Mouse (Mus musculus) CH12.LX (cell line): ENCODE data around the gene Gm14085. TPM values are rescaled to one million over a fixed set of nuclear protein-coding genes. Genes with fewer than 3 reads are reported as not detected.

Experiments
- DNase-seq: peaks from one replicate; pipeline ENCODE4 v3.0.0-alpha.2; 2013; ENCODE audit errors: extremely low read depth
- H3K27ac ChIP-seq: 2 replicates; pipeline ENCODE4 v1.5.1; 2012; ENCODE audit warnings: low read depth, mild to moderate bottlenecking, control low read depth, moderate library complexity; ENCODE audit not compliant: insufficient read depth
- H3K27me3 ChIP-seq: replicated peaks from 2 replicates; pipeline ENCODE3; 2012; ENCODE audit warnings: inconsistent platforms
- H3K36me3 ChIP-seq, 2 experiments: replicated peaks in 1 of 2; 2 replicates each; pipeline versions ENCODE3 to v1.6.1; 2012; ENCODE audit warnings: inconsistent platforms in 1 of 2, low read length in 1 of 2, mild to moderate bottlenecking in 1 of 2, mixed read lengths in 1 of 2, moderate library complexity in 1 of 2; ENCODE audit not compliant: control insufficient read depth in 1 of 2, insufficient read depth in 1 of 2
- H3K4me1 ChIP-seq, 2 experiments: 2 replicates each; pipeline ENCODE4 v1.6.1; 2012; ENCODE audit warnings: inconsistent platforms in 1 of 2, moderate library complexity in 1 of 2; ENCODE audit not compliant: insufficient read depth in 2 of 2, control insufficient read depth in 1 of 2
- H3K4me2 ChIP-seq: 2 replicates; pipeline ENCODE4 v1.6.1; 2012; ENCODE audit warnings: low read depth, mild to moderate bottlenecking, control low read depth; ENCODE audit not compliant: poor library complexity, insufficient read depth, severe bottlenecking
- H3K4me3 ChIP-seq, 3 experiments: fragments of 150-350 bp in 1 of 3; sonication (generic) in 1 of 3; replicated peaks in 1 of 3; 2 replicates each; pipeline versions ENCODE3 to v1.5.1; 2011 to 2012; ENCODE audit warnings: low read depth in 2 of 3, low read length in 2 of 3, mild to moderate bottlenecking in 2 of 3, moderate library complexity in 2 of 3, control low read depth in 1 of 3, improper control_type of control experiment in 1 of 3, inconsistent platforms in 1 of 3, mixed read lengths in 1 of 3; ENCODE audit not compliant: poor library complexity in 1 of 3
- H3K79me2 ChIP-seq: replicated peaks from 2 replicates; pipeline ENCODE4 v1.6.1; 2012; ENCODE audit warnings: mild to moderate bottlenecking, moderate library complexity; ENCODE audit not compliant: control insufficient read depth, poor library complexity, insufficient read depth, severe bottlenecking; ENCODE audit errors: extremely low read depth
- H3K9ac ChIP-seq: 2 replicates; pipeline ENCODE4 v1.6.1; 2012; ENCODE audit warnings: low read depth, mild to moderate bottlenecking, control low read depth, moderate library complexity; ENCODE audit not compliant: insufficient read depth
- H3K9me3 ChIP-seq: replicated peaks from 2 replicates; pipeline ENCODE3; 2012; ENCODE audit warnings: low read length, inconsistent platforms, mixed read lengths
- CHD1 ChIP-seq: IDR thresholded peaks from 2 replicates; pipeline ENCODE4 v1.6.1; 2012; ENCODE audit warnings: low read depth, low read length, improper control_type of control experiment, inconsistent platforms
- CHD2 ChIP-seq: IDR thresholded peaks from 2 replicates; pipeline ENCODE4 v1.6.1; 2011; ENCODE audit warnings: low read length, improper control_type of control experiment
- CTCF ChIP-seq, 2 experiments: IDR thresholded peaks in 1 of 2; conservative IDR thresholded peaks in 1 of 2; 2 replicates each; pipeline ENCODE4 v1.5.1; 2011 to 2012; ENCODE audit warnings: low read depth in 2 of 2, low read length in 2 of 2, improper control_type of control experiment in 1 of 2, inconsistent platforms in 1 of 2, mild to moderate bottlenecking in 1 of 2, moderate library complexity in 1 of 2
- ELF1 ChIP-seq: IDR thresholded peaks from 2 replicates; pipeline ENCODE4 v1.6.1; 2014; ENCODE audit warnings: low read depth, mild to moderate bottlenecking, inconsistent platforms, low read length, improper control_type of control experiment
- EP300 ChIP-seq: IDR thresholded peaks from 2 replicates; pipeline ENCODE4 v1.6.1; 2011; ENCODE audit warnings: low read length, improper control_type of control experiment
- ETS1 ChIP-seq: conservative IDR thresholded peaks from 2 replicates; pipeline ENCODE4 v1.6.1; 2012; ENCODE audit warnings: low read depth, mild to moderate bottlenecking, inconsistent platforms, low read length, improper control_type of control experiment, moderate library complexity
- HCFC1 ChIP-seq: IDR thresholded peaks from 2 replicates; pipeline ENCODE4 v1.6.1; 2012; ENCODE audit warnings: low read depth, mild to moderate bottlenecking, inconsistent platforms, low read length, improper control_type of control experiment
- IRF4 ChIP-seq: IDR thresholded peaks from 2 replicates; pipeline ENCODE4 v1.6.1; 2014; ENCODE audit warnings: low read depth, mild to moderate bottlenecking, inconsistent platforms, low read length, improper control_type of control experiment
- JUN ChIP-seq: IDR thresholded peaks from 2 replicates; pipeline ENCODE4 v1.6.1; 2011; ENCODE audit warnings: low read depth, mild to moderate bottlenecking, low read length, improper control_type of control experiment, moderate library complexity; ENCODE audit not compliant: insufficient read depth
- JUND ChIP-seq: conservative IDR thresholded peaks from 2 replicates; pipeline ENCODE4 v1.6.1; 2011; ENCODE audit warnings: low read depth, low read length, improper control_type of control experiment
- MAFK ChIP-seq: IDR thresholded peaks from 2 replicates; pipeline ENCODE4 v1.6.1; 2011; ENCODE audit warnings: low read length, improper control_type of control experiment; ENCODE audit not compliant: insufficient replicate concordance
- MAX ChIP-seq: IDR thresholded peaks from 2 replicates; pipeline ENCODE4 v1.6.1; 2011; ENCODE audit warnings: low read length, improper control_type of control experiment
- MEF2A ChIP-seq: IDR thresholded peaks from 2 replicates; pipeline ENCODE4 v1.6.1; 2014; ENCODE audit warnings: low read depth, mild to moderate bottlenecking, inconsistent platforms, low read length, improper control_type of control experiment, borderline replicate concordance
- NELFE ChIP-seq: IDR thresholded peaks from 2 replicates; pipeline ENCODE4 v1.6.1; 2011; ENCODE audit warnings: low read depth, low read length, improper control_type of control experiment
- NRF1 ChIP-seq: IDR thresholded peaks from 2 replicates; pipeline ENCODE4 v1.6.1; 2014; ENCODE audit warnings: low read depth, mild to moderate bottlenecking, inconsistent platforms, low read length, improper control_type of control experiment, moderate library complexity
- POLR2A ChIP-seq: IDR thresholded peaks from 2 replicates; pipeline ENCODE4 v1.6.1; 2011; ENCODE audit warnings: low read depth, mild to moderate bottlenecking, improper control_type of control experiment, low read length
- RAD21 ChIP-seq: IDR thresholded peaks from 2 replicates; pipeline ENCODE4 v1.6.1; 2011; ENCODE audit warnings: low read depth, mild to moderate bottlenecking, low read length, improper control_type of control experiment, moderate library complexity
- RCOR1 ChIP-seq: conservative IDR thresholded peaks from 2 replicates; pipeline ENCODE4 v1.6.1; 2012; ENCODE audit warnings: low read depth, mild to moderate bottlenecking, inconsistent platforms, low read length, improper control_type of control experiment
- SIN3A ChIP-seq: IDR thresholded peaks from 2 replicates; pipeline ENCODE4 v1.6.1; 2012; ENCODE audit warnings: low read length, improper control_type of control experiment, inconsistent platforms
- SMC3 ChIP-seq: IDR thresholded peaks from 2 replicates; pipeline ENCODE4 v1.6.1; 2011; ENCODE audit warnings: low read depth, low read length, improper control_type of control experiment
- TBP ChIP-seq: conservative IDR thresholded peaks from 2 replicates; pipeline ENCODE4 v1.6.1; 2011; ENCODE audit warnings: low read depth, low read length, improper control_type of control experiment
- TCF12 ChIP-seq: IDR thresholded peaks from 2 replicates; pipeline ENCODE4 v1.6.1; 2014; ENCODE audit warnings: low read depth, mild to moderate bottlenecking, inconsistent platforms, low read length, improper control_type of control experiment
- UBTF ChIP-seq: IDR thresholded peaks from 2 replicates; pipeline ENCODE4 v1.6.1; 2012; ENCODE audit warnings: low read depth, mild to moderate bottlenecking, inconsistent platforms, low read length, improper control_type of control experiment, moderate library complexity
- USF1 ChIP-seq: IDR thresholded peaks from 2 replicates; pipeline ENCODE4 v1.6.1; 2014; ENCODE audit warnings: low read depth, mild to moderate bottlenecking, inconsistent platforms, low read length, improper control_type of control experiment
- USF2 ChIP-seq: conservative IDR thresholded peaks from 2 replicates; pipeline ENCODE4 v1.6.1; 2011; ENCODE audit warnings: low read depth, low read length, improper control_type of control experiment
- ZC3H11A ChIP-seq: IDR thresholded peaks from 2 replicates; pipeline ENCODE4 v1.6.1; 2012; ENCODE audit warnings: low read depth, mild to moderate bottlenecking, inconsistent platforms, low read length, improper control_type of control experiment
- ZKSCAN1 ChIP-seq: IDR thresholded peaks from 2 replicates; pipeline ENCODE4 v1.6.1; 2012; ENCODE audit warnings: low read depth, inconsistent platforms, low read length, improper control_type of control experiment, borderline replicate concordance
- ZMIZ1 ChIP-seq: IDR thresholded peaks from 2 replicates; pipeline ENCODE4 v1.6.1; 2012; ENCODE audit warnings: low read depth, mild to moderate bottlenecking, inconsistent platforms, low read length, improper control_type of control experiment
- ZNF384 ChIP-seq: IDR thresholded peaks from 2 replicates; pipeline ENCODE4 v1.6.1; 2012; ENCODE audit warnings: low read depth, low read length, improper control_type of control experiment, inconsistent platforms
- dilution Hi-C: fragments of 300-500 bp; cut with MboI; formaldehyde crosslinking; loops from 2 replicates; pipeline ENCODE4 v1.14.3; 2020; ENCODE audit warnings: low sequenced_read_pairs; ENCODE audit not compliant: extremely low pct_unique_long_range_greater_than_20kb, extremely low pct_ligation_motif_present
- in situ Hi-C: fragments of 300-500 bp; cut with MboI; formaldehyde crosslinking; loops from 3 replicates; pipeline ENCODE4 v1.14.3; 2019; ENCODE audit warnings: low sequenced_read_pairs, low pct_ligation_motif_present, low pct_unique_long_range_greater_than_20kb, mixed read lengths
- polyA plus RNA-seq: library from polyadenylated mRNA; unstranded; fragments of >175 nt; gene quantifications from 2 replicates; pipeline ENCODE4 v1.2.1, GENCODE M21; 2012; ENCODE audit warnings: low read depth; ENCODE audit not compliant: insufficient read length
- total RNA-seq, 2 experiments: library from RNA; depleted of rRNA; stranded (reverse); fragments of 300-350 nt in 1 of 2; fragments of >200 nt in 1 of 2; gene quantifications; 2 replicates each; pipeline ENCODE4 v1.2.3; 2012 to 2014

The Gm14085 gene
- total and polyA plus RNA-seq, 3 experiments = 0.24 TPM; not detected in 2

DNA sequence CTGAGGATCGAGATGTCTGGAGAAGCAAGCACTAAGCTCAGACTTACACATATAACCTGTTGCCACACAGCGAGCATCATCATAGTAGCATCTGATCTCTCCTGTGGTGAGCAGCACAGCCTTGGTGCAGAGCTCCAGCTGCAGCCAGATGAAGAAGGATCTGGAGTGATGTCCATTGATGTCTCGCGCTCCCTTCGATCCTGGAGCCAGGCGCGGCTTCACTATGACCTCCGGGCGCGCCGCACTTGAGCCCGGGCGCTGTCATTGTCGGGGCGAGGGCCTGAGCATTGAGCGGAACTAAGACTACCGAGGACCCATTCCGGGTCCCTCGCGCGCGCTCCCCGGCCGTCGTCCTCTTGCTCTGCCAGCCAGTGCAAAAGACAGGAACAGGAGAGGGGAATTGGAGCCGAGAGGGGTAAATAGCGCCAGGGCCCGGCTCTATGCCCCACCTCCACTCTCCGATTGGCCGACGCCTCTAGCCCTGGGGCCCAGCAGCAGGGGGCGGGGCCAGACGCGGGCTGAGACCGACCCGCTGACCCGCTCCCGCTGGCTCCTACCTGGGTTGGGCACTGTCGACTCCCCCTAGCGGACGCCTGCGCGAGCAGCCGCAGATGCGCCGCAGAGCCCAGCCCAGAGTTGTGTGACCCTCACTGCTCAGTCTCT is 17.3 kb upstream of the Gm14085 start:
- dilution Hi-C loops = no loop called here
- no peaks in the 10 kb centered on the region for H3K79me2 ChIP-seq
- H3K27me3 ChIP-seq = no peaks in the 10 kb centered on the region
- peak overlapping the region; percentile 21; the same call in 1 of the 2 replicates for H3K9ac ChIP-seq
- no peak for TF ChIP-seq USF2
- TF ChIP-seq CHD1 = no peak
- no peak; the same call in 1 of the 2 replicates for TF ChIP-seq HCFC1
- peak; percentile 22 for TF ChIP-seq ELF1
- TF ChIP-seq UBTF = peak; percentile 47; the same call in 1 of the 2 replicates
- peak; percentile 44; the same call in 1 of the 2 replicates for TF ChIP-seq MAX
- TF ChIP-seq JUN = no peak
- TF ChIP-seq POLR2A = peak; percentile 68
- TF ChIP-seq TBP = peak; percentile 65; the same call in 1 of the 2 replicates
- no peak for TF ChIP-seq MAFK
- TF ChIP-seq MEF2A = no peak
- 0 out of 2 replicates have a peak, but pooled peaks have one; percentile 28 for TF ChIP-seq IRF4
- peak; percentile 67 for TF ChIP-seq SMC3
- peak; percentile 42; the same call in 1 of the 2 replicates for TF ChIP-seq TCF12
- TF ChIP-seq NRF1 = peak; percentile 75
- TF ChIP-seq ZNF384 = no peak
- no peak for TF ChIP-seq EP300
- TF ChIP-seq ZC3H11A = no peak
- 0 out of 2 replicates have a peak, but pooled peaks have one; percentile 24 for TF ChIP-seq SIN3A
- TF ChIP-seq RCOR1 = no peak
- TF ChIP-seq USF1 = no peak
- peak; percentile 47 for TF ChIP-seq RAD21
- TF ChIP-seq ZKSCAN1 = no peak
- TF ChIP-seq NELFE = no peak
- TF ChIP-seq ZMIZ1 = no peak
- TF ChIP-seq ETS1 = no peak
- TF ChIP-seq JUND = no peak
- no peak for TF ChIP-seq CHD2
- TF ChIP-seq CTCF (conservative IDR thresholded peaks at IDR 0.05 in 1 of 2, IDR thresholded peaks at IDR 0.05 in 1 of 2; ENCODE audit: low read depth in 2 of 2, low read length in 2 of 2) = peak in 1 of 2 experiments; percentile 82; a peak in 2 of 4 replicates
- no peaks in the 10 kb centered on the region for H3K36me3 ChIP-seq
- in situ Hi-C loops = no loop called here
- H3K4me1 ChIP-seq = peaks cover 5 to 8% of the 10 kb centered on the region in 2 experiments
- H3K4me2 ChIP-seq = peak overlapping the region; percentile 68
- peak; percentile 86 for DNase-seq
- H3K9me3 ChIP-seq = no peaks in the 10 kb centered on the region
- no peak overlapping the region for H3K27ac ChIP-seq
- peak overlapping the region; percentile 35 to 54 (median 41) for H3K4me3 ChIP-seq
